Mouse (Mus musculus): Measurements from ENCODE around the gene Elmo1. TPM values are rescaled to one million over a fixed set of nuclear protein-coding genes. Genes with fewer than 3 reads are reported as not detected.

Gene Elmo1
- polyA plus RNA-seq, 1 experiment: 16.1 TPM

- Histone ChIP-seq H3K27ac (ENCODE audit: insufficient read depth, low read length) (no peak overlapping the region), H3K4me3 (ENCODE audit: low read depth, low read length) (no peak overlapping the region), H3K4me1 (ENCODE audit: control insufficient read depth, insufficient read depth, low read length) (no peaks in the 10 kb centered on the region), H3K36me3 (ENCODE audit: control insufficient read depth, insufficient read depth, low read length, poor library complexity, severe bottlenecking) (no peaks in the 10 kb centered on the region), H3K9me3 (replicated peaks; ENCODE audit: control insufficient read depth, insufficient read depth, low read length, poor library complexity, severe bottlenecking) (no peaks in the 10 kb centered on the region), H3K27me3 (ENCODE audit: control insufficient read depth, insufficient read depth, low read length, poor library complexity, severe bottlenecking) (no peaks in the 10 kb centered on the region), H3K9ac (ENCODE audit: low read depth, poor library complexity, severe bottlenecking) (no peak overlapping the region)
- TF ChIP-seq POLR2A (IDR thresholded peaks at IDR 0.05; ENCODE audit: insufficient read depth, low read length) (no peak), CTCF (IDR thresholded peaks at IDR 0.05; ENCODE audit: low read depth, low read length) (no peak), EP300 (IDR thresholded peaks at IDR 0.05; ENCODE audit: insufficient read depth, low read depth, low read length) (no peak)
These were observed 384.2 kb downstream of the Elmo1 start for GRCm38 (mm10) chr13:20474600-20474999.

- no peaks in the 10 kb centered on the region for H3K9me3 ChIP-seq (replicated peaks; ENCODE audit: control insufficient read depth, insufficient read depth, low read length, poor library complexity, severe bottlenecking)
- H3K4me3 ChIP-seq (ENCODE audit: low read depth, low read length): no peak overlapping the region
- H3K27ac ChIP-seq (ENCODE audit: insufficient read depth, low read length): no peak overlapping the region
- no peaks in the 10 kb centered on the region for H3K4me1 ChIP-seq (ENCODE audit: control insufficient read depth, insufficient read depth, low read length)
- no peaks in the 10 kb centered on the region for H3K36me3 ChIP-seq (ENCODE audit: control insufficient read depth, insufficient read depth, low read length, poor library complexity, severe bottlenecking)
- no peak overlapping the region for H3K9ac ChIP-seq (ENCODE audit: low read depth, poor library complexity, severe bottlenecking)
- TF ChIP-seq CTCF (IDR thresholded peaks at IDR 0.05; ENCODE audit: low read depth, low read length): no peak
- no peak for TF ChIP-seq POLR2A (IDR thresholded peaks at IDR 0.05; ENCODE audit: insufficient read depth, low read length)
- TF ChIP-seq EP300 (IDR thresholded peaks at IDR 0.05; ENCODE audit: insufficient read depth, low read depth, low read length): no peak
- no peaks in the 10 kb centered on the region for H3K27me3 ChIP-seq (ENCODE audit: control insufficient read depth, insufficient read depth, low read length, poor library complexity, severe bottlenecking)
These were observed 391.4 kb downstream of the Elmo1 start for GRCm38 (mm10) chr13:20481805-20482204.

GRCm38 (mm10) chr13:20489110-20489509 is 398.7 kb downstream of the Elmo1 start:
- Histone ChIP-seq H3K4me1 (ENCODE audit: control insufficient read depth, insufficient read depth, low read length) (no peaks in the 10 kb centered on the region), H3K27ac (ENCODE audit: insufficient read depth, low read length) (no peak overlapping the region), H3K4me3 (ENCODE audit: low read depth, low read length) (no peak overlapping the region), H3K36me3 (ENCODE audit: control insufficient read depth, insufficient read depth, low read length, poor library complexity, severe bottlenecking) (no peaks in the 10 kb centered on the region), H3K9me3 (replicated peaks; ENCODE audit: control insufficient read depth, insufficient read depth, low read length, poor library complexity, severe bottlenecking) (peaks cover 7% of the 10 kb centered on the region; the same call in 1 of the 2 replicates), H3K9ac (ENCODE audit: low read depth, poor library complexity, severe bottlenecking) (no peak overlapping the region), H3K27me3 (ENCODE audit: control insufficient read depth, insufficient read depth, low read length, poor library complexity, severe bottlenecking) (no peaks in the 10 kb centered on the region)
- TF ChIP-seq CTCF (IDR thresholded peaks at IDR 0.05; ENCODE audit: low read depth, low read length) (peak; percentile 37), EP300 (IDR thresholded peaks at IDR 0.05; ENCODE audit: insufficient read depth, low read depth, low read length) (no peak)

GRCm38 (mm10) chr13:20489698-20490417 is 399.5 kb downstream of the Elmo1 start:
- Histone ChIP-seq H3K4me3 (ENCODE audit: low read depth, low read length) (no peak overlapping the region), H3K9ac (ENCODE audit: low read depth, poor library complexity, severe bottlenecking) (no peak overlapping the region), H3K4me1 (ENCODE audit: control insufficient read depth, insufficient read depth, low read length) (no peaks in the 10 kb centered on the region), H3K27me3 (ENCODE audit: control insufficient read depth, insufficient read depth, low read length, poor library complexity, severe bottlenecking) (no peaks in the 10 kb centered on the region), H3K27ac (ENCODE audit: insufficient read depth, low read length) (no peak overlapping the region), H3K9me3 (replicated peaks; ENCODE audit: control insufficient read depth, insufficient read depth, low read length, poor library complexity, severe bottlenecking) (peaks cover 7% of the 10 kb centered on the region; the same call in 1 of the 2 replicates), H3K36me3 (ENCODE audit: control insufficient read depth, insufficient read depth, low read length, poor library complexity, severe bottlenecking) (no peaks in the 10 kb centered on the region)
- TF ChIP-seq CTCF (IDR thresholded peaks at IDR 0.05; ENCODE audit: low read depth, low read length) (no peak), EP300 (IDR thresholded peaks at IDR 0.05; ENCODE audit: insufficient read depth, low read depth, low read length) (no peak), POLR2A (IDR thresholded peaks at IDR 0.05; ENCODE audit: insufficient read depth, low read length) (no peak)

GRCm38 (mm10) chr13:20490860-20491594 is 400.6 kb downstream of the Elmo1 start:
- Histone ChIP-seq H3K9me3 (replicated peaks; ENCODE audit: control insufficient read depth, insufficient read depth, low read length, poor library complexity, severe bottlenecking) (peaks cover 7% of the 10 kb centered on the region; the same call in 1 of the 2 replicates), H3K36me3 (ENCODE audit: control insufficient read depth, insufficient read depth, low read length, poor library complexity, severe bottlenecking) (no peaks in the 10 kb centered on the region), H3K27ac (ENCODE audit: insufficient read depth, low read length) (no peak overlapping the region), H3K27me3 (ENCODE audit: control insufficient read depth, insufficient read depth, low read length, poor library complexity, severe bottlenecking) (no peaks in the 10 kb centered on the region), H3K4me3 (ENCODE audit: low read depth, low read length) (no peak overlapping the region), H3K4me1 (ENCODE audit: control insufficient read depth, insufficient read depth, low read length) (no peaks in the 10 kb centered on the region), H3K9ac (ENCODE audit: low read depth, poor library complexity, severe bottlenecking) (no peak overlapping the region)
- no peak for TF ChIP-seq CTCF (IDR thresholded peaks at IDR 0.05; ENCODE audit: low read depth, low read length)
- no peak for TF ChIP-seq POLR2A (IDR thresholded peaks at IDR 0.05; ENCODE audit: insufficient read depth, low read length)
- TF ChIP-seq EP300 (IDR thresholded peaks at IDR 0.05; ENCODE audit: insufficient read depth, low read depth, low read length): no peak

GRCm38 (mm10) chr13:20491666-20492065 is 401.3 kb downstream of the Elmo1 start:
- Histone ChIP-seq H3K4me1 (ENCODE audit: control insufficient read depth, insufficient read depth, low read length) (no peaks in the 10 kb centered on the region), H3K4me3 (ENCODE audit: low read depth, low read length) (no peak overlapping the region), H3K9ac (ENCODE audit: low read depth, poor library complexity, severe bottlenecking) (no peak overlapping the region), H3K36me3 (ENCODE audit: control insufficient read depth, insufficient read depth, low read length, poor library complexity, severe bottlenecking) (no peaks in the 10 kb centered on the region), H3K27me3 (ENCODE audit: control insufficient read depth, insufficient read depth, low read length, poor library complexity, severe bottlenecking) (no peaks in the 10 kb centered on the region), H3K27ac (ENCODE audit: insufficient read depth, low read length) (no peak overlapping the region), H3K9me3 (replicated peaks; ENCODE audit: control insufficient read depth, insufficient read depth, low read length, poor library complexity, severe bottlenecking) (peaks cover 7% of the 10 kb centered on the region; the same call in 1 of the 2 replicates)
- TF ChIP-seq POLR2A (IDR thresholded peaks at IDR 0.05; ENCODE audit: insufficient read depth, low read length): no peak
- no peak for TF ChIP-seq EP300 (IDR thresholded peaks at IDR 0.05; ENCODE audit: insufficient read depth, low read depth, low read length)
- TF ChIP-seq CTCF (IDR thresholded peaks at IDR 0.05; ENCODE audit: low read depth, low read length): no peak

Data from ES-Bruce4 (cell line).